Mouse (Mus musculus): ENCODE measurements at regions not wholly inside any gene's neighbourhood (a gene's known extent, or its start where the extent isn't known, plus 50 kb on each side); places are given as distances from the start of the nearest gene placed in this dataset.

- TF ChIP-seq CTCF (IDR thresholded peaks at IDR 0.05; ENCODE audit: control insufficient read depth, insufficient read depth, insufficient replicate concordance, low read depth, low read length) (no peak), POLR2A (IDR thresholded peaks at IDR 0.05; ENCODE audit: control insufficient read depth, low read depth, low read length) (no peak)
Measured at GRCm38 (mm10) chr2:100919537-100920212, 704.8 kb upstream of the Rag2 start.

Data from testis, adult 2 months (tissue).